Comparison of ENCODE assay signal across 10 mouse cellular contexts in genomic region chr19:21165763-21166464, GRCm38 (mm10).
DNase-seq lines count a peak whose midpoint lies in the region; ATAC-seq and TF ChIP-seq lines count a peak whose summit lies in the region.
"Had no signal": no experiment of that assay in that cellular context is flagged by ENCODE, and none has a peak within 500 bp of the region (broad histone marks: within the 10 kb centered on the region; RNA-seq: fewer than 3 reads in every experiment).

No protein-coding gene starts in this region.

- 24% methylated on average over 10 of the region's 10 CpGs for WGBS in embryonic facial prominence, embryonic 12.5 days
- 9% methylated on average over 10 of the region's 10 CpGs for WGBS in hindbrain, embryonic 14.5 days
- WGBS in midbrain, embryonic 14.5 days = 5% methylated on average over 10 of the region's 10 CpGs
- 53% methylated on average over 10 of the region's 10 CpGs for WGBS in heart, adult 2 months

- peak; percentile 17 for DNase-seq in brain, adult 2 months (ENCODE audit: low read depth, low spot score)
- peak; percentile 42 for DNase-seq in hindbrain, embryonic 14.5 days (ENCODE audit: low spot score)
- DNase-seq in midbrain, embryonic 14.5 days = peak; percentile 73
- no peak for DNase-seq in right cerebral cortex, postnatal 14 days
- no peak for DNase-seq in heart, adult 2 months
- no peak for DNase-seq in lung, postnatal 4 days
- no peak for DNase-seq in thymus, postnatal 0 days (ENCODE audit: low spot score)

- H3K27me3 ChIP-seq in embryonic facial prominence, embryonic 12.5 days = no peaks in the 10 kb centered on the region
- H3K27me3 ChIP-seq in hindbrain, embryonic 14.5 days (ENCODE audit: control insufficient read depth, insufficient read depth, low read length) = no peaks in the 10 kb centered on the region
- no peaks in the 10 kb centered on the region for H3K27me3 ChIP-seq in midbrain, embryonic 14.5 days (ENCODE audit: control insufficient read depth, insufficient read depth, low read length)
- H3K27me3 ChIP-seq in heart, adult 2 months (ENCODE audit: control insufficient read depth, insufficient read depth, low read length) = no peaks in the 10 kb centered on the region

- no peak overlapping the region for H3K27ac ChIP-seq in embryonic facial prominence, embryonic 12.5 days
- H3K27ac ChIP-seq in hindbrain, embryonic 14.5 days = peak overlapping the region; percentile 26
- peak overlapping the region; percentile 49 for H3K27ac ChIP-seq in midbrain, embryonic 14.5 days (replicated peaks; ENCODE audit: low read depth, low read length)
- no peak overlapping the region for H3K27ac ChIP-seq in heart, adult 2 months
- H3K27ac ChIP-seq: liver, embryonic 14.5 days had no signal

- H3K4me2 ChIP-seq in embryonic facial prominence, embryonic 12.5 days (replicated peaks) = peak overlapping the region; percentile 9; the same call in 1 of the 2 replicates
- peak overlapping the region; percentile 36 for H3K4me2 ChIP-seq in hindbrain, embryonic 14.5 days (replicated peaks)
- peak overlapping the region; percentile 20 for H3K4me2 ChIP-seq in midbrain, embryonic 14.5 days (ENCODE audit: low read length)

- no peaks in the 10 kb centered on the region for H3K9me3 ChIP-seq in embryonic facial prominence, embryonic 12.5 days
- no peaks in the 10 kb centered on the region for H3K9me3 ChIP-seq in hindbrain, embryonic 14.5 days (ENCODE audit: control insufficient read depth, low read length)
- H3K9me3 ChIP-seq in midbrain, embryonic 14.5 days (ENCODE audit: control insufficient read depth, low read length) = no peaks in the 10 kb centered on the region

- no peak for ATAC-seq in embryonic facial prominence, embryonic 12.5 days (ENCODE audit: insufficient number of reproducible peaks, insufficient read depth, low FRiP score, low TSS enrichment)
- ATAC-seq in hindbrain, embryonic 14.5 days (ENCODE audit: low FRiP score) = peak; percentile 84
- ATAC-seq in midbrain, embryonic 14.5 days (ENCODE audit: low FRiP score, low TSS enrichment) = peak; percentile 87

- no peaks in the 10 kb centered on the region for H3K36me3 ChIP-seq in embryonic facial prominence, embryonic 12.5 days
- no peaks in the 10 kb centered on the region for H3K36me3 ChIP-seq in hindbrain, embryonic 14.5 days (replicated peaks; ENCODE audit: control insufficient read depth, insufficient read depth)
- no peaks in the 10 kb centered on the region for H3K36me3 ChIP-seq in midbrain, embryonic 14.5 days (ENCODE audit: control insufficient read depth, insufficient read depth, low read length)
- H3K36me3 ChIP-seq in heart, adult 2 months (ENCODE audit: control insufficient read depth, insufficient read depth, low read length) = no peaks in the 10 kb centered on the region

- no peak for TF ChIP-seq POLR2A in heart, adult 2 months (IDR thresholded peaks at IDR 0.05; ENCODE audit: insufficient read depth, low read depth, low read length)

- 0 out of 2 replicates have a peak, but pooled peaks cover 2% of the 10 kb centered on the region for H3K4me1 ChIP-seq in embryonic facial prominence, embryonic 12.5 days
- peaks cover 23% of the 10 kb centered on the region for H3K4me1 ChIP-seq in hindbrain, embryonic 14.5 days (replicated peaks; ENCODE audit: control insufficient read depth, insufficient read depth, low read length)
- peaks cover 25% of the 10 kb centered on the region for H3K4me1 ChIP-seq in midbrain, embryonic 14.5 days (ENCODE audit: control insufficient read depth, insufficient read depth, low read length)
- no peaks in the 10 kb centered on the region for H3K4me1 ChIP-seq in heart, adult 2 months (ENCODE audit: control insufficient read depth, insufficient read depth, low read length)

- intact Hi-C loops in heart, adult 2 months (cut with DNase I) = no loop called here

- no peak for TF ChIP-seq EP300 in heart, adult 2 months (IDR thresholded peaks at IDR 0.05; ENCODE audit: insufficient read depth, low read depth, low read length)

- no peak overlapping the region for H3K4me3 ChIP-seq in embryonic facial prominence, embryonic 12.5 days
- no peak overlapping the region for H3K4me3 ChIP-seq in hindbrain, embryonic 14.5 days (replicated peaks; ENCODE audit: low read length)
- H3K4me3 ChIP-seq in midbrain, embryonic 14.5 days (replicated peaks; ENCODE audit: low read depth, low read length) = no peak overlapping the region
- no peak overlapping the region for H3K4me3 ChIP-seq in heart, adult 2 months
- H3K4me3 ChIP-seq: myocyte had no signal

- no peak overlapping the region for H3K9ac ChIP-seq in embryonic facial prominence, embryonic 12.5 days
- H3K9ac ChIP-seq in hindbrain, embryonic 14.5 days = peak overlapping the region; percentile 26; the same call in 1 of the 2 replicates
- no peak overlapping the region for H3K9ac ChIP-seq in midbrain, embryonic 14.5 days (replicated peaks; ENCODE audit: low read length)
- no peak overlapping the region for H3K9ac ChIP-seq in heart, adult 2 months (ENCODE audit: low read depth, low read length)
- H3K9ac ChIP-seq: liver, embryonic 14.5 days had no signal

- no peaks in the 10 kb centered on the region for H3K79me2 ChIP-seq in heart, adult 2 months (replicated peaks; ENCODE audit: control insufficient read depth, insufficient read depth, low read length)

- no peak for TF ChIP-seq CTCF in heart, adult 2 months (IDR thresholded peaks at IDR 0.05)

Comparison
In these comparisons a context has a peak if more than half of its experiments do, and no peak if none do; other contexts are left out.
1. DNase-seq: peak in brain, adult 2 months (single experiment), hindbrain, embryonic 14.5 days (single experiment) and midbrain, embryonic 14.5 days (single experiment); none in right cerebral cortex, postnatal 14 days (single experiment), heart, adult 2 months (0 of 2), lung, postnatal 4 days (0 of 2) and thymus, postnatal 0 days (single experiment).
2. H3K27ac ChIP-seq: peak in hindbrain, embryonic 14.5 days (single experiment) and midbrain, embryonic 14.5 days (single experiment); none in embryonic facial prominence, embryonic 12.5 days (single experiment) and heart, adult 2 months (single experiment).
3. Peak in every context shown above with its lines, with median percentiles within 50 percentile points of each other: H3K4me2 ChIP-seq.